Mouse (Mus musculus) right cerebral cortex, postnatal 4 days (tissue): ENCODE measurements around the gene Phldb2.

Experiments
- DNase-seq: peaks from one replicate; pipeline ENCODE4 v3.0.0-alpha.2; 2022

The Phldb2 gene

GRCm38 (mm10) chr16:45946335-45946734 is 7.1 kb downstream of the Phldb2 start:
- no peak for DNase-seq

- DNase-seq = no peak
Observed at GRCm38 (mm10) chr16:45945649-45946048, 7.7 kb downstream of the Phldb2 start.

GRCm38 (mm10) chr16:45945174-45945631 is 8.2 kb downstream of the Phldb2 start:
- DNase-seq = no peak

- DNase-seq = no peak
Observed at GRCm38 (mm10) chr16:45942169-45942891, 11.1 kb downstream of the Phldb2 start.

- DNase-seq = no peak
Observed at GRCm38 (mm10) chr16:45940701-45941100, 12.7 kb downstream of the Phldb2 start.

GRCm38 (mm10) chr16:45939436-45939835 is 14.0 kb downstream of the Phldb2 start:
- no peak for DNase-seq

- DNase-seq = no peak
Observed at GRCm38 (mm10) chr16:45937381-45937780, 16.0 kb downstream of the Phldb2 start.

- DNase-seq = no peak
Observed at GRCm38 (mm10) chr16:45936521-45936920, 16.9 kb downstream of the Phldb2 start.

- DNase-seq = no peak
Observed at GRCm38 (mm10) chr16:45935956-45936483, 17.4 kb downstream of the Phldb2 start.

GRCm38 (mm10) chr16:45934721-45935407 is 18.5 kb downstream of the Phldb2 start:
- DNase-seq = no peak

GRCm38 (mm10) chr16:45930308-45930707 is 23.1 kb downstream of the Phldb2 start:
- DNase-seq = no peak

GRCm38 (mm10) chr16:45928090-45928489 is 25.3 kb downstream of the Phldb2 start:
- DNase-seq = no peak

GRCm38 (mm10) chr16:45927601-45928000 is 25.8 kb downstream of the Phldb2 start:
- DNase-seq = no peak

GRCm38 (mm10) chr16:45926875-45927274 is 26.5 kb downstream of the Phldb2 start:
- no peak for DNase-seq

- DNase-seq = no peak
Observed at GRCm38 (mm10) chr16:45923731-45924424, 29.5 kb downstream of the Phldb2 start.

GRCm38 (mm10) chr16:45922546-45923229 is 30.7 kb downstream of the Phldb2 start:
- no peak for DNase-seq

- no peak for DNase-seq
Observed at GRCm38 (mm10) chr16:45919572-45919971, 33.8 kb downstream of the Phldb2 start.

- DNase-seq = no peak
Observed at GRCm38 (mm10) chr16:45903595-45903994, 49.8 kb downstream of the Phldb2 start.

GRCm38 (mm10) chr16:45898459-45898858 is 54.9 kb downstream of the Phldb2 start:
- no peak for DNase-seq

- DNase-seq = no peak
Observed at GRCm38 (mm10) chr16:45896587-45896986, 56.8 kb downstream of the Phldb2 start.

- DNase-seq = no peak
Observed at GRCm38 (mm10) chr16:45894998-45895397, 58.4 kb downstream of the Phldb2 start.

- DNase-seq = no peak
Observed at GRCm38 (mm10) chr16:45893796-45894195, 59.6 kb downstream of the Phldb2 start.

- no peak for DNase-seq
Observed at GRCm38 (mm10) chr16:45892928-45893327, 60.5 kb downstream of the Phldb2 start.
